Mouse (Mus musculus) E14TG2a.4 (cell line): ENCODE results near the gene Tead1.
A peak's percentile ranks its signal among the peaks of the same experiment; 100 is the strongest.

Experiments
- H3K27me3 ChIP-seq: 2 replicates; pipeline ENCODE4 v1.6.1; 2014; ENCODE audit warnings: low read length, control low read depth; ENCODE audit not compliant: insufficient read depth
- H3K36me3 ChIP-seq: 2 replicates; pipeline ENCODE4 v1.6.1; 2014; ENCODE audit warnings: low read length, control low read depth; ENCODE audit not compliant: insufficient read depth
- H3K4me1 ChIP-seq: replicated peaks from 2 replicates; pipeline ENCODE4 v1.6.1; 2014; ENCODE audit warnings: low read depth, low read length, control low read depth
- H3K4me3 ChIP-seq: replicated peaks from 2 replicates; pipeline ENCODE4 v1.5.1; 2014; ENCODE audit warnings: mild to moderate bottlenecking, low read length
- H3K9me3 ChIP-seq: 2 replicates; pipeline ENCODE4 v1.6.1; 2014; ENCODE audit warnings: low read length, control low read depth
- CTCF ChIP-seq: conservative IDR thresholded peaks from 2 replicates; pipeline ENCODE4 v1.5.1; 2014; ENCODE audit warnings: low read length
- NANOG ChIP-seq: IDR thresholded peaks from 2 replicates; pipeline ENCODE4 v1.6.1; 2014; ENCODE audit warnings: borderline replicate concordance, low read length, mixed read lengths
- POU5F1 ChIP-seq: IDR thresholded peaks from 2 replicates; pipeline ENCODE4 v1.6.1; 2014; ENCODE audit warnings: low read length, borderline replicate concordance

Tead1 gene

DNA sequence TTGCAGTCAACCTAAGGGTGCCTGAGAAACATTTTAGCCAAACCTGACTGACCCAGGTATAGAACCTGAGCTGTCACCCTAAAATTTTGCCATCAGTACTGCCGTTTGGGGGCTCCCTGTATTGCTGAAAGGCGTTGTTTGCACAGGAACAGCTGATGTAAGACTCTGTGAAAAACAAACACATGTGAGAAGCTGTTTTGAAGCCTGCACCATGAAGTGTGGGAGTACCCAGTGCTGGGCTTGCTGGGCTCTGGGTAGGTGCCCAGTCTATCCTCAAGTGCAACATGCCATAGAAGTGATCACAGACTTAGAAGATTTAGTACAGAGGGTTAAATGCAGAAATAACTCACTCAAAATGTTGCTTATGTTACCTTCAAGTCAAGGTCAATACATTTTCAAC is 49.3 kb downstream of the Tead1 start:
- no peaks in the 10 kb centered on the region for H3K36me3 ChIP-seq
- TF ChIP-seq CTCF (no peak), NANOG (no peak), POU5F1 (no peak)
- peaks cover 99% of the 10 kb centered on the region for H3K4me1 ChIP-seq
- H3K9me3 ChIP-seq: no peaks in the 10 kb centered on the region
- no peaks in the 10 kb centered on the region for H3K27me3 ChIP-seq
- H3K4me3 ChIP-seq: no peak overlapping the region

DNA sequence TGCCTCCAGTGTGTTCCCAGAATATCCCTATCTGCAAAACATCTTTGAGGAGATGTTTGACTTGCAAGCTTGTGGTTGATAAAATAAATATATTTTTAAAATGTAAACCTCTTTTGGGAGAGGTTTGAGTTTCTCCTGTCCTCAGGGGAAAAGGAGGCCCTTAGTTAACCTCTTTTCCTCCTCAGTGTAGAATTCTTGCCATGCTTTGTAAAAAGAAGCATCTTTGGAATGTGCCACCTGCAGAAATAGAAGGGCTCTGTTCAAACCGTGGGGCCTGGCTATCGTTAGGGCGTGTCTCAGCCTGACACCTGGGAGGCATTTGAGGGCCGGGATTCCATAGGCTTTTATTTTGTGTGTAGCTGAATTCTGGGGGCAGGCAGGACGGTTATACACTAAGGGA is 51.1 kb downstream of the Tead1 start:
- Histone ChIP-seq H3K36me3 (0 out of 2 replicates have a peak, but pooled peaks cover 3% of the 10 kb centered on the region), H3K4me1 (peaks cover 90% of the 10 kb centered on the region), H3K4me3 (no peak overlapping the region), H3K27me3 (no peaks in the 10 kb centered on the region), H3K9me3 (no peaks in the 10 kb centered on the region)
- TF ChIP-seq NANOG (no peak), CTCF (no peak), POU5F1 (no peak)

GRCm38 (mm10) chr7:112731584-112731983 is 52.5 kb downstream of the Tead1 start:
- no peak overlapping the region for H3K4me3 ChIP-seq
- H3K4me1 ChIP-seq: peaks cover 85% of the 10 kb centered on the region
- 0 out of 2 replicates have a peak, but pooled peaks cover 3% of the 10 kb centered on the region for H3K36me3 ChIP-seq
- no peaks in the 10 kb centered on the region for H3K27me3 ChIP-seq
- H3K9me3 ChIP-seq: no peaks in the 10 kb centered on the region
- TF ChIP-seq POU5F1 (no peak), NANOG (no peak), CTCF (no peak)

DNA sequence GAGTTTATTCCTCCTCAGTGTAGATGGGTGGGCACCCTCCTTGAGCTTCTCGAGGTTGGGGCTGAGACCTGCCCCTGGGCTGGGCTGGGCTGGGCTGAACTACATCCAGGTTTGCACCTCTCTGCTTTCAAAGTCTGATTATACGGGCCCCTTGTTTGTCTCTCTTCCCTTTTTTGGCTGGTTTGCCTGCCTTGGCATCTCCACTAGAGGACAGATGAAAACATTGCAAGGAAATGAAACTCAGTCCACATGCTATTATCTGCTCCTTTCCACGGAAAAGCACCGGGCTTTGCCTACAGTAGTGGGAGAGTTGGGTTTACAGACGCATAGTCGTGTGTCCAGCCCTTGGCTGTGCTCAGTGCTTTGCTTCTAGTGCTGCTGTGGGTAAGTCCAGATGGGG is 60.1 kb downstream of the Tead1 start:
- no peaks in the 10 kb centered on the region for H3K9me3 ChIP-seq
- TF ChIP-seq CTCF: no peak
- TF ChIP-seq POU5F1: no peak
- TF ChIP-seq NANOG: no peak
- peaks cover 80% of the 10 kb centered on the region for H3K4me1 ChIP-seq
- H3K27me3 ChIP-seq: no peaks in the 10 kb centered on the region
- H3K4me3 ChIP-seq: no peak overlapping the region
- peaks cover 3% of the 10 kb centered on the region; the same call in 1 of the 2 replicates for H3K36me3 ChIP-seq

DNA sequence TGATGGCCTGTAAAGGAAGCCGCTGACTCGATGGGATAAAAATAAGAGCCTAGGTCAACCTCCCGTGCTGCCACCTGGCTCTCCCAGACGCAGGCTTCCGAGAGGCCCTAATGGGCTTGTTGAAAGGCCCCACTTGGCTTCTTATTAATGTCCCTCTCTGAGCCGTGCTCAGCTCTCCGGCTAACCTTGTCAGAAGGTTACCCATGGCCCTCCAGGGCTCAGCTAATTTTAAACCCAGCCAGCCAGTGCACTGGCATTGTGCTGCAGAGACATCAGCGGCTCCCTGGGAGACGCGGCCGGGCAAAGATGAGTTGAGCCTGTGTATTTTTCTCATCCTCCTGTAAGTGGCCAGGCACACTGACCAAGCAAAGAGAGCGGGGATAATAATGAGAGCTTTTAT is 62.7 kb downstream of the Tead1 start:
- H3K27me3 ChIP-seq: no peaks in the 10 kb centered on the region
- H3K4me1 ChIP-seq: peaks cover 91% of the 10 kb centered on the region
- TF ChIP-seq NANOG: no peak
- no peak for TF ChIP-seq CTCF
- no peak for TF ChIP-seq POU5F1
- peaks cover 9% of the 10 kb centered on the region; the same call in 1 of the 2 replicates for H3K36me3 ChIP-seq
- peak overlapping the region; percentile 41 for H3K4me3 ChIP-seq
- no peaks in the 10 kb centered on the region for H3K9me3 ChIP-seq

DNA sequence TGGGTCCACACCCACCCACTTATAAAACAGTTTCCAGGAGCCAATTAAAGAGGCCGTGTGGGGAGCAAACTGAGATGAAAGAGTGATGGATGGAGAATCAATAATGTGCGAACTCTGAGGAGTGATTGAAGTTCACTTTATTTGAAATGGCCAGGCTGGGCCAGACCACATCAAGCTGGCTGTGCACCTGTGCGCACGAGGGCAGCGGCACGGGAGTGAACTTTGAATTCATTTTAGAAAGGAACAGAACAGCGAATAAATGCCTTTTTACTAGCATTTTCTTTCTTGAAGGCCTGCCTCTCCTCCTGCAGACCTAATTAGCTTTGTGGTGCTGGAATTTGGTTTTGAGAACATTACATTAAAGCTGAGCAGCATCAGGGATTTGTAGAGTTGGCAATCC is 63.9 kb downstream of the Tead1 start:
- TF ChIP-seq POU5F1 (no peak), CTCF (no peak), NANOG (no peak)
- 0 out of 2 replicates have a peak, but pooled peaks cover 6% of the 10 kb centered on the region for H3K36me3 ChIP-seq
- peaks cover 88% of the 10 kb centered on the region for H3K4me1 ChIP-seq
- H3K4me3 ChIP-seq: peak overlapping the region; percentile 8
- no peaks in the 10 kb centered on the region for H3K27me3 ChIP-seq
- H3K9me3 ChIP-seq: no peaks in the 10 kb centered on the region

DNA sequence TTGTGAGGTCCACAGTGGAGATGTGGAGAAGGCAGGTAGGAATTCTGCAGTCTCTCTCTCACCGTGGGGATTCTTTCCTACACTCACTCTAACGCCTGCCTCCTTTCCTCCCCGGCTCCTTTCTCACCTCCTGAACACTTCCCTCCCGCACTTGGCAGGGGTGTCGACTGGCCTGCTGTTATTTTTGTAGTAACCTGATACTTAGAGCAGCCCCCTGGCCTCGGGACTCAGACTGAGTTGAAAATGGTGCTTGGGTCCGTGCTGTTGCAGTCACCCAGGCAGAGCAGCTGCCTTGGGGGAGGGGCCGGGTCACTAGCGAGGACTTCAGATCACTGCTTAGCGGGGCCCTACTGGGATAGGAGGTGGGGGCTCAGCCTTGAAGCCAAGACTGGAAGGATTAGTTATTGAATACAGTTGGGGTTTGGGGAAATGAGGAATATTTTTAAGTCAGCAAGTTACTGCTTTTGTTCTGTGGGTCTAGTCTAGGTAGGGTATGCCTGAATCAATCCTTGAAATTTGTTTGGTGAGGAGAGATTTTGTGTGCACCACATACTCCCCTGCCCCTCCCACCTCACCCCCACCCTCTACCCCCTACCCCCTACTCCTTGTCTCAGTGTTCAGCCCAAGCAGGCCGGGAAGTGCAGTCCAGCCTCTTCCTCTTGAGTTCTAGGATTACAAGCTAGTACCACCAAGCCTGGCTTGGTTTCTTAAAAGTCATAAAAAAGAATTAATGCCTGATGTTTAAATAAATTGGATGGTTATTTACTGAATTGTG is 64.7 kb downstream of the Tead1 start:
- TF ChIP-seq CTCF (no peak), POU5F1 (no peak), NANOG (no peak)
- Histone ChIP-seq H3K27me3 (no peaks in the 10 kb centered on the region), H3K36me3 (0 out of 2 replicates have a peak, but pooled peaks cover 6% of the 10 kb centered on the region), H3K4me1 (peaks cover 87% of the 10 kb centered on the region), H3K4me3 (peak overlapping the region; percentile 8), H3K9me3 (no peaks in the 10 kb centered on the region)

GRCm38 (mm10) chr7:112747187-112747586 is 68.1 kb downstream of the Tead1 start:
- no peaks in the 10 kb centered on the region for H3K27me3 ChIP-seq
- TF ChIP-seq CTCF (no peak), NANOG (no peak), POU5F1 (no peak)
- H3K9me3 ChIP-seq: no peaks in the 10 kb centered on the region
- no peak overlapping the region for H3K4me3 ChIP-seq
- H3K4me1 ChIP-seq: peaks cover 74% of the 10 kb centered on the region
- H3K36me3 ChIP-seq: peaks cover 24% of the 10 kb centered on the region
